Mouse (Mus musculus) MEL (cell line): ENCODE data around the gene Lyg2.

ENCODE experiments used
- EP300 ChIP-seq, 2 experiments: IDR thresholded peaks; 2 replicates each; pipeline ENCODE4 v1.6.1; 2011; ENCODE audit warnings: improper control_type of control experiment in 2 of 2, low read length in 2 of 2, low read depth in 1 of 2, mild to moderate bottlenecking in 1 of 2
- SIN3A ChIP-seq: IDR thresholded peaks from 2 replicates; pipeline ENCODE4 v1.6.1; 2012; ENCODE audit warnings: low read length, improper control_type of control experiment, inconsistent platforms

GRCm38 (mm10) chr1:37948906-37949305 is 32.6 kb upstream of the Lyg2 start:
- TF ChIP-seq EP300 (IDR thresholded peaks at IDR 0.05; ENCODE audit: low read depth in 1 of 2, low read length in 2 of 2) = no peak
- no peak for TF ChIP-seq SIN3A
